Mouse (Mus musculus) kidney, postnatal 0 days (tissue): Measurements from ENCODE around the gene Hpca. TPM values are rescaled to one million over a fixed set of nuclear protein-coding genes. Genes with fewer than 3 reads are reported as not detected.

ENCODE experiments used
- ATAC-seq: fragments of 200-750 bp; cut with Nextera tagmentation; replicated peaks from 2 replicates; pipeline ENCODE4 v1.8.0; 2017; ENCODE audit warnings: low read depth, moderate number of reproducible peaks, moderate TSS enrichment, moderate library complexity; ENCODE audit not compliant: low FRiP score
- DNase-seq: peaks from one replicate; pipeline ENCODE4 v3.0.0-alpha.2; 2016; ENCODE audit warnings: low spot score
- H3K27ac ChIP-seq: fragments of 300-500 bp; sonication (generic); 2 replicates; pipeline ENCODE4 v1.5.1; 2014; ENCODE audit warnings: mild to moderate bottlenecking
- H3K27me3 ChIP-seq: fragments of 300-500 bp; sonication (generic); 2 replicates; pipeline ENCODE4 v1.6.1; 2014; ENCODE audit warnings: low read length, mixed read lengths; ENCODE audit not compliant: insufficient read depth
- H3K36me3 ChIP-seq: fragments of 300-500 bp; sonication (generic); 2 replicates; pipeline ENCODE4 v1.6.1; 2014; ENCODE audit warnings: low read length, mixed read lengths; ENCODE audit not compliant: insufficient read depth
- H3K4me1 ChIP-seq: fragments of 300-500 bp; sonication (generic); replicated peaks from 2 replicates; pipeline ENCODE4 v1.6.1; 2014; ENCODE audit warnings: antibody characterized with exemption, low read length, mixed read lengths; ENCODE audit not compliant: insufficient read depth
- H3K4me2 ChIP-seq: fragments of 300-500 bp; sonication (generic); 2 replicates; pipeline ENCODE4 v1.6.1; 2014; ENCODE audit warnings: mild to moderate bottlenecking, low read length, moderate library complexity, mixed read lengths
- H3K4me3 ChIP-seq: fragments of 300-500 bp; sonication (generic); replicated peaks from 2 replicates; pipeline ENCODE4 v1.5.1; 2014; ENCODE audit warnings: low read depth, low read length
- H3K9ac ChIP-seq: fragments of 300-500 bp; sonication (generic); 2 replicates; pipeline ENCODE4 v1.6.1; 2014; ENCODE audit warnings: low read depth, low read length
- H3K9me3 ChIP-seq: fragments of 300-500 bp; sonication (generic); replicated peaks from 2 replicates; pipeline ENCODE4 v1.6.1; 2016; ENCODE audit warnings: low read length, inconsistent platforms, mixed read lengths
- CTCF ChIP-seq: IDR thresholded peaks from 2 replicates; pipeline ENCODE4 v1.5.1; 2016; ENCODE audit warnings: antibody characterized with exemption, low read depth, mild to moderate bottlenecking, moderate library complexity
- WGBS: fragments of 180-500 bp; shearing (Covaris S2); extraction: QIAGEN DNeasy Blood & Tissue Kit; methylation state at CpG from one replicate; pipeline ENCODE4 v1.1.7; 2014; 5-methylcytosine and 5-hydroxymethylcytosine counted together
- polyA plus RNA-seq: library from polyadenylated mRNA; unstranded; fragments of >200 nt; fragmentation: Nextera tagmentation; extraction: Ambion mirVana; gene quantifications from 2 replicates; pipeline ENCODE4 v1.2.1, GENCODE M21; 2015

Gene Hpca
- polyA plus RNA-seq, 1 experiment from 2014 or later = 1.0 TPM

- WGBS = 37% methylated on average over 8 of the region's 8 CpGs
- no peak overlapping the region for H3K4me3 ChIP-seq
- DNase-seq (no peak), ATAC-seq (no peak)
- H3K27ac ChIP-seq = no peak overlapping the region
- no peak overlapping the region for H3K4me2 ChIP-seq
- no peaks in the 10 kb centered on the region for H3K36me3 ChIP-seq
- H3K4me1 ChIP-seq = peaks cover 10% of the 10 kb centered on the region; the same call in 1 of the 2 replicates
- TF ChIP-seq CTCF = no peak
- H3K9me3 ChIP-seq = no peaks in the 10 kb centered on the region
- H3K9ac ChIP-seq = no peak overlapping the region
- peaks cover 7% of the 10 kb centered on the region for H3K27me3 ChIP-seq
These were observed 883 bp upstream of the Hpca start for GRCm38 (mm10) chr4:129122719-129123118.

GRCm38 (mm10) chr4:129122107-129122506 lies 271 bp upstream of the Hpca start:
- Histone ChIP-seq H3K9me3 (no peaks in the 10 kb centered on the region), H3K4me3 (no peak overlapping the region), H3K4me2 (no peak overlapping the region), H3K4me1 (peaks cover 10% of the 10 kb centered on the region; the same call in 1 of the 2 replicates), H3K36me3 (no peaks in the 10 kb centered on the region), H3K27me3 (peaks cover 7% of the 10 kb centered on the region), H3K27ac (no peak overlapping the region), H3K9ac (no peak overlapping the region)
- no peak for DNase-seq
- WGBS = 30% methylated on average over 9 of the region's 9 CpGs
- no peak for ATAC-seq
- no peak for TF ChIP-seq CTCF

- no peaks in the 10 kb centered on the region for H3K36me3 ChIP-seq
- peak; percentile 61 for ATAC-seq
- no peaks in the 10 kb centered on the region for H3K9me3 ChIP-seq
- peak; percentile 59 for TF ChIP-seq CTCF
- H3K4me3 ChIP-seq = peak overlapping the region; percentile 34
- H3K27me3 ChIP-seq = peaks cover 7% of the 10 kb centered on the region
- DNase-seq = peak; percentile 79
- WGBS = under 1% methylated on average over 44 of the region's 59 CpGs
- H3K4me2 ChIP-seq = peak overlapping the region; percentile 75
- peaks cover 6% of the 10 kb centered on the region; the same call in 1 of the 2 replicates for H3K4me1 ChIP-seq
- no peak overlapping the region for H3K27ac ChIP-seq
- H3K9ac ChIP-seq = no peak overlapping the region
These were observed 1.1 kb downstream of the Hpca start for GRCm38 (mm10) chr4:129120520-129121445.

- WGBS = 73% methylated on average over 10 of the region's 10 CpGs
- H3K4me3 ChIP-seq = no peak overlapping the region
- TF ChIP-seq CTCF = no peak
- no peaks in the 10 kb centered on the region for H3K36me3 ChIP-seq
- ATAC-seq = no peak
- H3K4me2 ChIP-seq = no peak overlapping the region
- H3K4me1 ChIP-seq = no peaks in the 10 kb centered on the region; the same call in 1 of the 2 replicates
- no peak for DNase-seq
- peaks cover 7% of the 10 kb centered on the region for H3K27me3 ChIP-seq
- no peaks in the 10 kb centered on the region for H3K9me3 ChIP-seq
- H3K9ac ChIP-seq = no peak overlapping the region
- H3K27ac ChIP-seq = no peak overlapping the region
These were observed 2.1 kb downstream of the Hpca start for GRCm38 (mm10) chr4:129119708-129120107.

GRCm38 (mm10) chr4:129117720-129118510 lies 3.9 kb downstream of the Hpca start:
- no peaks in the 10 kb centered on the region for H3K9me3 ChIP-seq
- H3K4me3 ChIP-seq = no peak overlapping the region
- TF ChIP-seq CTCF = no peak
- no peaks in the 10 kb centered on the region for H3K36me3 ChIP-seq
- peaks cover 4% of the 10 kb centered on the region; the same call in 1 of the 2 replicates for H3K27me3 ChIP-seq
- H3K4me1 ChIP-seq = no peaks in the 10 kb centered on the region; the same call in 1 of the 2 replicates
- no peak overlapping the region for H3K4me2 ChIP-seq
- 82% methylated on average over 14 of the region's 14 CpGs for WGBS
- ATAC-seq (no peak), DNase-seq (no peak)
- no peak overlapping the region for H3K27ac ChIP-seq
- H3K9ac ChIP-seq = no peak overlapping the region

GRCm38 (mm10) chr4:129116703-129117102 lies 5.1 kb downstream of the Hpca start:
- Histone ChIP-seq H3K27me3 (0 out of 2 replicates have a peak, but pooled peaks cover 4% of the 10 kb centered on the region), H3K36me3 (no peaks in the 10 kb centered on the region), H3K4me1 (peaks cover 6% of the 10 kb centered on the region; the same call in 1 of the 2 replicates), H3K9me3 (no peaks in the 10 kb centered on the region), H3K4me3 (no peak overlapping the region), H3K9ac (no peak overlapping the region), H3K27ac (no peak overlapping the region), H3K4me2 (no peak overlapping the region)
- no peak for DNase-seq
- WGBS = 91% methylated on average over 8 of the region's 8 CpGs
- TF ChIP-seq CTCF = no peak
- ATAC-seq = no peak
